Mouse (Mus musculus): ENCODE data around the gene Sdr9c7. TPM values are rescaled to one million over a fixed set of nuclear protein-coding genes. Genes with fewer than 3 reads are reported as not detected.
"Not testable (repeated sequence)": the region's sequence is repeated elsewhere in the genome, so short reads cannot be mapped to it uniquely, and the experiment has no call there.

Gene Sdr9c7
- polyA plus RNA-seq, 1 experiment from 2014 or later = not detected

GRCm38 (mm10) chr10:127879155-127879688 lies 19.1 kb upstream of the Sdr9c7 start:
- Histone ChIP-seq H3K9me3 (replicated peaks; ENCODE audit: control insufficient read depth, low read length) (no peaks in the 10 kb centered on the region), H3K27ac (replicated peaks; ENCODE audit: low read depth, low read length) (no peak overlapping the region), H3K36me3 (replicated peaks; ENCODE audit: control insufficient read depth, insufficient read depth, low read depth, low read length) (no peaks in the 10 kb centered on the region), H3K4me2 (ENCODE audit: low read depth, low read length) (no peak overlapping the region), H3K4me3 (ENCODE audit: low read depth, low read length) (no peak overlapping the region), H3K27me3 (ENCODE audit: control insufficient read depth, insufficient read depth, low read length) (no peaks in the 10 kb centered on the region), H3K9ac (replicated peaks; ENCODE audit: low read length) (no peak overlapping the region), H3K4me1 (ENCODE audit: control insufficient read depth, insufficient read depth, low read length) (no peaks in the 10 kb centered on the region)
- ATAC-seq (replicated peaks; ENCODE audit: insufficient number of reproducible peaks, low FRiP score, low TSS enrichment, low read depth) = no peak
- WGBS = 93% methylated on average over 3 of the region's 3 CpGs
- DNase-seq (ENCODE audit: low spot score) = no peak

- no peak overlapping the region for H3K27ac ChIP-seq (replicated peaks; ENCODE audit: low read depth, low read length)
- no peaks in the 10 kb centered on the region for H3K9me3 ChIP-seq (replicated peaks; ENCODE audit: control insufficient read depth, low read length)
- H3K27me3 ChIP-seq (ENCODE audit: control insufficient read depth, insufficient read depth, low read length) = no peaks in the 10 kb centered on the region
- no peaks in the 10 kb centered on the region for H3K36me3 ChIP-seq (replicated peaks; ENCODE audit: control insufficient read depth, insufficient read depth, low read depth, low read length)
- H3K4me1 ChIP-seq (ENCODE audit: control insufficient read depth, insufficient read depth, low read length) = no peaks in the 10 kb centered on the region
- H3K4me2 ChIP-seq (ENCODE audit: low read depth, low read length) = no peak overlapping the region
- no peak for DNase-seq (ENCODE audit: low spot score)
- no peak overlapping the region for H3K4me3 ChIP-seq (ENCODE audit: low read depth, low read length)
- H3K9ac ChIP-seq (replicated peaks; ENCODE audit: low read length) = no peak overlapping the region
- WGBS = 91% methylated on average over 4 of the region's 4 CpGs
- no peak for ATAC-seq (replicated peaks; ENCODE audit: insufficient number of reproducible peaks, low FRiP score, low TSS enrichment, low read depth)
These were observed 17.3 kb upstream of the Sdr9c7 start for GRCm38 (mm10) chr10:127881041-127881440.

GRCm38 (mm10) chr10:127886551-127886950 lies 11.8 kb upstream of the Sdr9c7 start:
- Histone ChIP-seq H3K4me3 (ENCODE audit: low read depth, low read length) (no peak overlapping the region), H3K36me3 (replicated peaks; ENCODE audit: control insufficient read depth, insufficient read depth, low read depth, low read length) (no peaks in the 10 kb centered on the region), H3K9me3 (replicated peaks; ENCODE audit: control insufficient read depth, low read length) (no peaks in the 10 kb centered on the region), H3K4me2 (ENCODE audit: low read depth, low read length) (no peak overlapping the region), H3K9ac (replicated peaks; ENCODE audit: low read length) (no peak overlapping the region), H3K27me3 (ENCODE audit: control insufficient read depth, insufficient read depth, low read length) (no peaks in the 10 kb centered on the region), H3K4me1 (ENCODE audit: control insufficient read depth, insufficient read depth, low read length) (no peaks in the 10 kb centered on the region), H3K27ac (replicated peaks; ENCODE audit: low read depth, low read length) (no peak overlapping the region)
- ATAC-seq (replicated peaks; ENCODE audit: insufficient number of reproducible peaks, low FRiP score, low TSS enrichment, low read depth) = no peak
- no peak for DNase-seq (ENCODE audit: low spot score)
- 82% methylated on average over 1 of the region's 1 CpGs for WGBS

GRCm38 (mm10) chr10:127886971-127887370 lies 11.3 kb upstream of the Sdr9c7 start:
- Histone ChIP-seq H3K4me3 (ENCODE audit: low read depth, low read length) (no peak overlapping the region), H3K27ac (replicated peaks; ENCODE audit: low read depth, low read length) (no peak overlapping the region), H3K27me3 (ENCODE audit: control insufficient read depth, insufficient read depth, low read length) (no peaks in the 10 kb centered on the region), H3K36me3 (replicated peaks; ENCODE audit: control insufficient read depth, insufficient read depth, low read depth, low read length) (no peaks in the 10 kb centered on the region), H3K4me1 (ENCODE audit: control insufficient read depth, insufficient read depth, low read length) (no peaks in the 10 kb centered on the region), H3K4me2 (ENCODE audit: low read depth, low read length) (no peak overlapping the region), H3K9ac (replicated peaks; ENCODE audit: low read length) (no peak overlapping the region), H3K9me3 (replicated peaks; ENCODE audit: control insufficient read depth, low read length) (no peaks in the 10 kb centered on the region)
- ATAC-seq (replicated peaks; ENCODE audit: insufficient number of reproducible peaks, low FRiP score, low TSS enrichment, low read depth) = no peak
- WGBS = 77% methylated on average over 4 of the region's 4 CpGs
- DNase-seq (ENCODE audit: low spot score) = no peak

- no peak for DNase-seq (ENCODE audit: low spot score)
- Histone ChIP-seq H3K9ac (replicated peaks; ENCODE audit: low read length) (no peak within 1 kb of the TSS), H3K9me3 (replicated peaks; ENCODE audit: control insufficient read depth, low read length) (no peaks in the 10 kb centered on the region)
These were observed 9.7 kb upstream of the Sdr9c7 start, which contains the start of gene Rdh7 for GRCm38 (mm10) chr10:127888605-127889004. TSS of gene Rdh7 (minus strand) at chr10:127888817.

GRCm38 (mm10) chr10:127891481-127891880 lies 6.8 kb upstream of the Sdr9c7 start:
- Histone ChIP-seq H3K36me3 (replicated peaks; ENCODE audit: control insufficient read depth, insufficient read depth, low read depth, low read length) (no peaks in the 10 kb centered on the region), H3K9ac (replicated peaks; ENCODE audit: low read length) (no peak overlapping the region), H3K27ac (replicated peaks; ENCODE audit: low read depth, low read length) (no peak overlapping the region), H3K4me2 (ENCODE audit: low read depth, low read length) (no peak overlapping the region), H3K27me3 (ENCODE audit: control insufficient read depth, insufficient read depth, low read length) (no peaks in the 10 kb centered on the region), H3K4me1 (ENCODE audit: control insufficient read depth, insufficient read depth, low read length) (no peaks in the 10 kb centered on the region), H3K9me3 (replicated peaks; ENCODE audit: control insufficient read depth, low read length) (no peaks in the 10 kb centered on the region), H3K4me3 (ENCODE audit: low read depth, low read length) (no peak overlapping the region)
- no peak for ATAC-seq (replicated peaks; ENCODE audit: insufficient number of reproducible peaks, low FRiP score, low TSS enrichment, low read depth)
- WGBS = 90% methylated on average over 1 of the region's 1 CpGs
- DNase-seq (ENCODE audit: low spot score) = no peak

More at GRCm38 (mm10) chr10:127888605-127889004, 9.7 kb upstream of the Sdr9c7 start, which contains the start of gene Rdh7:
- Histone ChIP-seq H3K4me1 (ENCODE audit: control insufficient read depth, insufficient read depth, low read length) (no peaks in the 10 kb centered on the region), H3K4me2 (ENCODE audit: low read depth, low read length) (no peak within 1 kb of the TSS), H3K36me3 (replicated peaks; ENCODE audit: control insufficient read depth, insufficient read depth, low read depth, low read length) (no peaks in the 10 kb centered on the region), H3K27ac (replicated peaks; ENCODE audit: low read depth, low read length) (no peak within 1 kb of the TSS), H3K27me3 (ENCODE audit: control insufficient read depth, insufficient read depth, low read length) (no peaks in the 10 kb centered on the region), H3K4me3 (ENCODE audit: low read depth, low read length) (no peak within 1 kb of the TSS)
- ATAC-seq (replicated peaks; ENCODE audit: insufficient number of reproducible peaks, low FRiP score, low TSS enrichment, low read depth) = no peak

GRCm38 (mm10) chr10:127893163-127894022 lies 4.9 kb upstream of the Sdr9c7 start:
- not testable (repeated sequence) for H3K27me3 ChIP-seq (ENCODE audit: control insufficient read depth, insufficient read depth, low read length); H3K27ac ChIP-seq (replicated peaks; ENCODE audit: low read depth, low read length); H3K4me1 ChIP-seq (ENCODE audit: control insufficient read depth, insufficient read depth, low read length); H3K36me3 ChIP-seq (replicated peaks; ENCODE audit: control insufficient read depth, insufficient read depth, low read depth, low read length); H3K9me3 ChIP-seq (replicated peaks; ENCODE audit: control insufficient read depth, low read length); H3K4me2 ChIP-seq (ENCODE audit: low read depth, low read length); DNase-seq (ENCODE audit: low spot score); ATAC-seq (replicated peaks; ENCODE audit: insufficient number of reproducible peaks, low FRiP score, low TSS enrichment, low read depth); H3K4me3 ChIP-seq (ENCODE audit: low read depth, low read length); H3K9ac ChIP-seq (replicated peaks; ENCODE audit: low read length)
- WGBS = 61% methylated on average over 5 of the region's 5 CpGs

- no peak for ATAC-seq (replicated peaks; ENCODE audit: insufficient number of reproducible peaks, low FRiP score, low TSS enrichment, low read depth)
- Histone ChIP-seq H3K27me3 (ENCODE audit: control insufficient read depth, insufficient read depth, low read length) (no peaks in the 10 kb centered on the region), H3K9me3 (replicated peaks; ENCODE audit: control insufficient read depth, low read length) (no peaks in the 10 kb centered on the region), H3K4me2 (ENCODE audit: low read depth, low read length) (no peak overlapping the region), H3K9ac (replicated peaks; ENCODE audit: low read length) (no peak overlapping the region), H3K4me1 (ENCODE audit: control insufficient read depth, insufficient read depth, low read length) (no peaks in the 10 kb centered on the region), H3K4me3 (ENCODE audit: low read depth, low read length) (no peak overlapping the region), H3K36me3 (replicated peaks; ENCODE audit: control insufficient read depth, insufficient read depth, low read depth, low read length) (no peaks in the 10 kb centered on the region), H3K27ac (replicated peaks; ENCODE audit: low read depth, low read length) (no peak overlapping the region)
- 68% methylated on average over 5 of the region's 5 CpGs for WGBS
- DNase-seq (ENCODE audit: low spot score) = no peak
These were observed 1.6 kb upstream of the Sdr9c7 start for GRCm38 (mm10) chr10:127896705-127897104.
